Mouse (Mus musculus) midbrain, postnatal 0 days (tissue): ENCODE data around the gene C1qtnf5. TPM values are rescaled to one million over a fixed set of nuclear protein-coding genes. Genes with fewer than 3 reads are reported as not detected.

Experiments
- ATAC-seq: fragments of 200-750 bp; cut with Nextera tagmentation; 2 replicates; pipeline ENCODE4 v1.8.0; 2017; ENCODE audit warnings: moderate number of reproducible peaks, mild to moderate bottlenecking, moderate TSS enrichment, moderate library complexity; ENCODE audit not compliant: low FRiP score
- DNase-seq: peaks from one replicate; pipeline ENCODE4 v3.0.0-alpha.2; 2015; ENCODE audit warnings: low spot score
- H3K27ac ChIP-seq: fragments of 300-500 bp; sonication (generic); 2 replicates; pipeline ENCODE4 v1.5.1; 2014; ENCODE audit warnings: low read depth, mild to moderate bottlenecking, low read length, mixed read lengths
- H3K27me3 ChIP-seq: fragments of 300-500 bp; sonication (generic); 2 replicates; pipeline ENCODE4 v1.6.1; 2014; ENCODE audit warnings: low read length, control low read depth, mixed read lengths; ENCODE audit not compliant: insufficient read depth
- H3K36me3 ChIP-seq: fragments of 300-500 bp; sonication (generic); 2 replicates; pipeline ENCODE4 v1.6.1; 2014; ENCODE audit warnings: low read length, control low read depth, mixed read lengths; ENCODE audit not compliant: insufficient read depth
- H3K4me1 ChIP-seq: fragments of 300-500 bp; sonication (generic); 2 replicates; pipeline ENCODE4 v1.6.1; 2014; ENCODE audit warnings: mild to moderate bottlenecking, control low read depth, antibody characterized with exemption, low read length, mixed read lengths; ENCODE audit not compliant: insufficient read depth
- H3K4me2 ChIP-seq: fragments of 300-500 bp; sonication (generic); 2 replicates; pipeline ENCODE4 v1.6.1; 2014; ENCODE audit warnings: low read depth, mild to moderate bottlenecking, low read length, mixed read lengths; ENCODE audit not compliant: poor library complexity, severe bottlenecking
- H3K4me3 ChIP-seq: fragments of 300-500 bp; sonication (generic); 2 replicates; pipeline ENCODE4 v1.5.1; 2014; ENCODE audit warnings: low read depth, mild to moderate bottlenecking, low read length, moderate library complexity
- H3K9ac ChIP-seq: fragments of 300-500 bp; sonication (generic); replicated peaks from 2 replicates; pipeline ENCODE4 v1.6.1; 2014; ENCODE audit warnings: mild to moderate bottlenecking, low read length, moderate library complexity, mixed read lengths; ENCODE audit not compliant: poor library complexity, severe bottlenecking
- H3K9me3 ChIP-seq: fragments of 300-500 bp; sonication (generic); 2 replicates; pipeline ENCODE4 v1.6.1; 2016; ENCODE audit warnings: low read length, control low read depth
- CTCF ChIP-seq: IDR thresholded peaks from 2 replicates; pipeline ENCODE4 v1.5.1; 2016; ENCODE audit warnings: antibody characterized with exemption, mild to moderate bottlenecking
- WGBS: fragments of 180-500 bp; shearing (Covaris S2); extraction: QIAGEN DNeasy Blood & Tissue Kit; methylation state at CpG from one replicate; pipeline ENCODE4 v1.1.7; 2014; 5-methylcytosine and 5-hydroxymethylcytosine counted together
- polyA plus RNA-seq: library from polyadenylated mRNA; unstranded; fragments of >200 nt; fragmentation: Nextera tagmentation; extraction: Ambion mirVana; gene quantifications from 2 replicates; pipeline ENCODE4 v1.2.1, GENCODE M21; 2015
- total RNA-seq: library from RNA; depleted of rRNA; stranded (reverse); fragments of >200 nt; gene quantifications from 2 replicates; pipeline ENCODE4 v1.2.3, GENCODE M21; 2014; rRNA removed

C1qtnf5 gene
- total and polyA plus RNA-seq, 2 experiments from 2014 or later, result 9.9 to 29.0 TPM

DNA sequence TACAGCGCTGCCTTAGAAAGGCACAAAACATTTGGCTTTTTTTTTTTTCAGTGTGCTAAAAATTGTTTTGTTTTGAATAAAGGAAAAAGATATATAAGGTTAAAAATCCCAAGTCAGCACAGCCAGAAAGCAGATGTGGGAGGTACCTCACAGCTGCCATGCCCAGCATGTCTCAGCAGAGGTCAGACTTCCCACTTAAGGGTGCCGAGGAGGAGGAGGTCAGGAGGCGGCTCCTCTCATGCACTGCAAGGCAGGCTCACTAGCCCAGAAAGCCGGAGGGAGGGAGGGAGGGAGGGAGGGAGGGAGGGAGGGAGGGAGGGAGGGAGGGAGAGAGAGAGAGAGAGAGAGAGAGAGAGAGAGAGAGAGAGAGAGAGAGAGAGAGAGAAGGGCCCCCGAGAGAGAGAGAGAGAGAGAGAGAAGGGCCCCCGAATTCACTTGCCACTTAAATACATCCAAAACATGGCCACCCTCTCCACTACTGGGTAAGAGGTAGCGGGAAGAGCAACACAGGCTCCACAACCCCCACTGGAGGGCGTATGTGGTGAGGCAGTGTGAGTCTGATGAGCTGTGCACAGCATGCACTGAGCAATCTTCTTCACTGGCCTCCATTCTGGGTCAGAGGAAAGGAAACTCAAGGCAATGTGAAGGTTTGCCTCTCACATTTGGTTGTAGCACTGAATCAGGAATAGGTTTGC is 37.1 kb downstream of the C1qtnf5 start:
- Histone ChIP-seq H3K27me3 (no peaks in the 10 kb centered on the region), H3K36me3 (peaks cover 10% of the 10 kb centered on the region; the same call in 1 of the 2 replicates), H3K4me2 (no peak overlapping the region), H3K4me3 (no peak overlapping the region), H3K9me3 (no peaks in the 10 kb centered on the region), H3K9ac (no peak overlapping the region), H3K27ac (no peak overlapping the region), H3K4me1 (no peaks in the 10 kb centered on the region)
- peak; percentile 23 for TF ChIP-seq CTCF
- 39% methylated on average over 5 of the region's 8 CpGs for WGBS
- DNase-seq (no peak), ATAC-seq (no peak)

DNA sequence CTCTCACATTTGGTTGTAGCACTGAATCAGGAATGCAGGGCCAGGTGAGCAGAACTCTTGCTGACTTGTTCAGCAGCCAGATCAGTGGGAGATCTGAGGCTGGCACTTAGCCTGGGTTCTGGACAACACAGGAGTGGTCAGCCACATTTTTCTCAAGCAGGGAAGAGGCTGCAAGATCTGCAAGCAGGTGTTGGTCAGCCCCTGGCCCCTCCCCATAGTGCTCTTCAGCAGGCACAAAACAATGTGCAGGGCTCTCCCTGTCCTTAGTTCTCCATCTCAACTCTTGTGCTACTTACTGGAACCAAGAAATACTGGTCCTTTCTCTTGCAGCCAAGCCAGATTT is 37.6 kb downstream of the C1qtnf5 start:
- Histone ChIP-seq H3K4me3 (no peak overlapping the region), H3K9me3 (no peaks in the 10 kb centered on the region), H3K9ac (no peak overlapping the region), H3K27ac (no peak overlapping the region), H3K4me1 (no peaks in the 10 kb centered on the region), H3K4me2 (no peak overlapping the region), H3K27me3 (no peaks in the 10 kb centered on the region), H3K36me3 (peaks cover 10% of the 10 kb centered on the region; the same call in 1 of the 2 replicates)
- no peak for TF ChIP-seq CTCF
- DNase-seq (no peak), ATAC-seq (no peak)

DNA sequence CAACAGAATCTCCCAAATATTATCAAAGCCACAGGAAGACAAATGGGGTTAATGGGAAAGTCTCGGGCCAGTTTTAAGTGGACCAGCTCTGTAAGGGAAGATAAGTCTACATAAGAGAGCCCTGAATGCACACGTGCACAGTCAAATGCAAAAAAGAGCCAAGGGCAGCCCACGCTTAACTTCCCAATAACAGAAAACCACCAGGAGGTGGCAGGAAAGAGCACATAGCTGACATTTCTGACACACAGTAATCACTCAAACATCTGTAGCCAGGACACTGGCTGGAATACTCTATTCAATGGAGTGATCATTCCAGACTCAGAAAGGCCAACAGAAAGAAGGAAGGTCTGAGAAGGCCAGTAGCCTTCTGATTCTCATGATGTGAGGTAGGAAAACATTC is 40.2 kb downstream of the C1qtnf5 start:
- whole genome bisulfite sequencing, result 47% methylated on average over 3 of the region's 3 CpGs
- DNase-seq, result no peak

More for the DNA sequence above, 40.2 kb downstream of the C1qtnf5 start:
- no peak for ATAC-seq
- H3K4me3 ChIP-seq, result no peak overlapping the region
- peaks cover 7% of the 10 kb centered on the region for H3K36me3 ChIP-seq
- H3K27ac ChIP-seq, result no peak overlapping the region
- H3K4me2 ChIP-seq, result no peak overlapping the region
- H3K9ac ChIP-seq, result no peak overlapping the region
- no peaks in the 10 kb centered on the region for H3K4me1 ChIP-seq
- no peaks in the 10 kb centered on the region for H3K27me3 ChIP-seq
- no peaks in the 10 kb centered on the region for H3K9me3 ChIP-seq
- peak; percentile 71 for TF ChIP-seq CTCF

Other genes with a start within 250 kb of the C1qtnf5 start
- 52.8 and 98.0 TPM in 2 replicates for gene Thy1, start 63.9 kb upstream of the C1qtnf5 start, total RNA-seq
- 24.7 and 28.8 TPM in 2 replicates for gene Thy1, start 63.9 kb upstream of the C1qtnf5 start, polyA plus RNA-seq
- 7.5 and 8.0 TPM in 2 replicates for gene Usp2, start 40.2 kb upstream of the C1qtnf5 start, total RNA-seq
- gene Usp2, start 40.2 kb upstream of the C1qtnf5 start, polyA plus RNA-seq, result 14.5 and 15.1 TPM in 2 replicates
- 0.19 and 2.8 TPM in 2 replicates for gene Mfrp, start 5.5 kb upstream of the C1qtnf5 start, total RNA-seq
- gene Mfrp, start 5.5 kb upstream of the C1qtnf5 start, polyA plus RNA-seq, result 0.05 TPM in 1 of 2 replicates, not detected in the other
- gene Gm49380, start 6.3 kb downstream of the C1qtnf5 start, total RNA-seq, result not detected in 2 replicates
- gene Gm49380, start 6.3 kb downstream of the C1qtnf5 start, polyA plus RNA-seq, result 0.07 and 0.27 TPM in 2 replicates
- gene Rnf26, start 6.3 kb downstream of the C1qtnf5 start, total RNA-seq, result 13.0 and 15.0 TPM in 2 replicates
- 33.4 and 34.1 TPM in 2 replicates for gene Rnf26, start 6.3 kb downstream of the C1qtnf5 start, polyA plus RNA-seq
- gene Mcam, start 27.2 kb downstream of the C1qtnf5 start, total RNA-seq, result 14.6 and 19.9 TPM in 2 replicates
- 4.4 TPM in 2 replicates for gene Mcam, start 27.2 kb downstream of the C1qtnf5 start, polyA plus RNA-seq
- gene Cbl, start 126.8 kb downstream of the C1qtnf5 start, total RNA-seq, result 32.1 and 43.9 TPM in 2 replicates
- gene Cbl, start 126.8 kb downstream of the C1qtnf5 start, polyA plus RNA-seq, result 14.7 and 17.3 TPM in 2 replicates
- gene Ccdc153, start 133.4 kb downstream of the C1qtnf5 start, total RNA-seq, result 3.0 and 6.1 TPM in 2 replicates
- 2.7 TPM in 2 replicates for gene Ccdc153, start 133.4 kb downstream of the C1qtnf5 start, polyA plus RNA-seq
- 0.27 TPM in 1 of 2 replicates, not detected in the other for gene Pdzd3, start 144.2 kb downstream of the C1qtnf5 start, total RNA-seq
- gene Pdzd3, start 144.2 kb downstream of the C1qtnf5 start, polyA plus RNA-seq, result 0.58 and 0.63 TPM in 2 replicates
- gene Nlrx1, start 161.4 kb downstream of the C1qtnf5 start, total RNA-seq, result 4.2 and 6.2 TPM in 2 replicates
- 6.0 and 6.9 TPM in 2 replicates for gene Nlrx1, start 161.4 kb downstream of the C1qtnf5 start, polyA plus RNA-seq
- gene Abcg4, start 181.4 kb downstream of the C1qtnf5 start, total RNA-seq, result 60.0 and 65.8 TPM in 2 replicates
- gene Abcg4, start 181.4 kb downstream of the C1qtnf5 start, polyA plus RNA-seq, result 27.9 and 28.2 TPM in 2 replicates
- 21.8 and 25.3 TPM in 2 replicates for gene Hinfp, start 198.4 kb downstream of the C1qtnf5 start, total RNA-seq
- gene Hinfp, start 198.4 kb downstream of the C1qtnf5 start, polyA plus RNA-seq, result 15.2 and 15.4 TPM in 2 replicates
- 48.9 and 57.1 TPM in 2 replicates for gene C2cd2l, start 213.0 kb downstream of the C1qtnf5 start, total RNA-seq
- gene C2cd2l, start 213.0 kb downstream of the C1qtnf5 start, polyA plus RNA-seq, result 22.6 and 23.6 TPM in 2 replicates
- 23.2 and 27.2 TPM in 2 replicates for gene Dpagt1, start 218.8 kb downstream of the C1qtnf5 start, total RNA-seq
- gene Dpagt1, start 218.8 kb downstream of the C1qtnf5 start, polyA plus RNA-seq, result 33.6 and 34.1 TPM in 2 replicates
- 91.7 and 145 TPM in 2 replicates for gene H2afx, start 227.4 kb downstream of the C1qtnf5 start, total RNA-seq
- 112 and 119 TPM in 2 replicates for gene H2afx, start 227.4 kb downstream of the C1qtnf5 start, polyA plus RNA-seq
- 30.1 and 31.7 TPM in 2 replicates for gene Hmbs, start 237.0 kb downstream of the C1qtnf5 start, total RNA-seq
- 55.5 and 56.9 TPM in 2 replicates for gene Hmbs, start 237.0 kb downstream of the C1qtnf5 start, polyA plus RNA-seq